Mouse (Mus musculus) midbrain, embryonic 14.5 days (tissue): ENCODE data around the gene Tctex1d4. TPM values are rescaled to one million over a fixed set of nuclear protein-coding genes. Genes with fewer than 3 reads are reported as not detected.

Experiments
- ATAC-seq: fragments of 200-750 bp; cut with Nextera tagmentation; 2 replicates; pipeline ENCODE4 v1.8.0; 2017; ENCODE audit warnings: moderate number of reproducible peaks, moderate library complexity; ENCODE audit not compliant: low FRiP score, low TSS enrichment
- DNase-seq: peaks from one replicate; pipeline ENCODE4 v3.0.0-alpha.2; 2015
- H3K27ac ChIP-seq: fragments of 300-500 bp; sonication (generic); replicated peaks from 2 replicates; pipeline ENCODE4 v1.5.1; 2014; ENCODE audit warnings: mild to moderate bottlenecking, low read depth, low read length, moderate library complexity
- H3K27me3 ChIP-seq: fragments of 300-500 bp; sonication (generic); 2 replicates; pipeline ENCODE4 v1.6.1; 2014; ENCODE audit warnings: low read length, control low read depth, mixed read lengths; ENCODE audit not compliant: control insufficient read depth, insufficient read depth
- H3K36me3 ChIP-seq: fragments of 300-500 bp; sonication (generic); 2 replicates; pipeline ENCODE4 v1.6.1; 2014; ENCODE audit warnings: low read length, control low read depth; ENCODE audit not compliant: control insufficient read depth, insufficient read depth
- H3K4me1 ChIP-seq: fragments of 300-500 bp; sonication (generic); 2 replicates; pipeline ENCODE4 v1.6.1; 2014; ENCODE audit warnings: mild to moderate bottlenecking, antibody characterized with exemption, low read length, control low read depth; ENCODE audit not compliant: control insufficient read depth, insufficient read depth
- H3K4me2 ChIP-seq: fragments of 300-500 bp; sonication (generic); 2 replicates; pipeline ENCODE4 v1.6.1; 2014; ENCODE audit warnings: mild to moderate bottlenecking, low read length, moderate library complexity
- H3K4me3 ChIP-seq: fragments of 300-500 bp; sonication (generic); replicated peaks from 2 replicates; pipeline ENCODE4 v1.5.1; 2014; ENCODE audit warnings: low read depth, low read length
- H3K9ac ChIP-seq: fragments of 300-500 bp; sonication (generic); replicated peaks from 2 replicates; pipeline ENCODE4 v1.6.1; 2014; ENCODE audit warnings: mild to moderate bottlenecking, low read length, moderate library complexity
- H3K9me3 ChIP-seq: fragments of 300-500 bp; sonication (generic); 2 replicates; pipeline ENCODE4 v1.6.1; 2016; ENCODE audit warnings: low read length, control low read depth, mixed read lengths; ENCODE audit not compliant: control insufficient read depth
- WGBS: fragments of 180-500 bp; shearing (Covaris S2); extraction: QIAGEN DNeasy Blood & Tissue Kit; methylation state at CpG from one replicate; pipeline ENCODE4 v1.1.7; 2014; 5-methylcytosine and 5-hydroxymethylcytosine counted together
- polyA plus RNA-seq: library from polyadenylated mRNA; unstranded; fragments of >200 nt; fragmentation: Nextera tagmentation; extraction: Ambion mirVana; gene quantifications from 2 replicates; pipeline ENCODE4 v1.2.1, GENCODE M21; 2014

Tctex1d4 gene
- polyA plus RNA-seq, 1 experiment from 2014 or later = not detected

DNA sequence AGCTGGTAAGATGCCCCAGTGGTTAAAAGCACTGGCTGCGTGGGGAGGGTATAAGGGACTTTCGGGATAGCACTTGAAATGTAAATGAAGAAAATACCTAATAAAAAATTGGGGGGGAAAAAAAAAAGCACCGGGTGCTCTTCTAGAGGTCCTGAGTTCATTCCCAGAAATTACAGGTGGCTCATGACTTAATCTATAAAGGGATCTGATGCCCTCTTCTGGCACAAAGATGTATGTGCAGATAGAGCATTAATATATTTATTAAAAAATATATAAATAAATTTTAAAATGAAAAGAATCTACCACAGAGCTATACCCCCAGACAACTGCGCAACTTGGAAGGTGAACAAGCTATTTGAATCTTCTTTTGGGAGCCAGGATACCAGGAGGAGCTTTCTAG lies 14.0 kb downstream of the Tctex1d4 start:
- DNase-seq (peak; percentile 62), ATAC-seq (no peak)
- Histone ChIP-seq H3K9ac (no peak overlapping the region), H3K9me3 (no peaks in the 10 kb centered on the region), H3K4me3 (no peak overlapping the region), H3K27ac (no peak overlapping the region), H3K36me3 (no peaks in the 10 kb centered on the region), H3K4me2 (no peak overlapping the region), H3K4me1 (no peaks in the 10 kb centered on the region), H3K27me3 (no peaks in the 10 kb centered on the region)
- 38% methylated on average over 4 of the region's 4 CpGs for WGBS

GRCm38 (mm10) chr4:117143023-117143422 lies 16.4 kb downstream of the Tctex1d4 start:
- H3K4me3 ChIP-seq = no peak overlapping the region
- H3K9ac ChIP-seq = no peak overlapping the region
- 65% methylated on average over 7 of the region's 7 CpGs for WGBS
- no peak for DNase-seq
- peaks cover 4% of the 10 kb centered on the region; the same call in 1 of the 2 replicates for H3K36me3 ChIP-seq
- no peaks in the 10 kb centered on the region for H3K27me3 ChIP-seq
- no peak overlapping the region for H3K27ac ChIP-seq
- no peak overlapping the region for H3K4me2 ChIP-seq
- H3K9me3 ChIP-seq = no peaks in the 10 kb centered on the region
- H3K4me1 ChIP-seq = no peaks in the 10 kb centered on the region
- no peak for ATAC-seq

DNA sequence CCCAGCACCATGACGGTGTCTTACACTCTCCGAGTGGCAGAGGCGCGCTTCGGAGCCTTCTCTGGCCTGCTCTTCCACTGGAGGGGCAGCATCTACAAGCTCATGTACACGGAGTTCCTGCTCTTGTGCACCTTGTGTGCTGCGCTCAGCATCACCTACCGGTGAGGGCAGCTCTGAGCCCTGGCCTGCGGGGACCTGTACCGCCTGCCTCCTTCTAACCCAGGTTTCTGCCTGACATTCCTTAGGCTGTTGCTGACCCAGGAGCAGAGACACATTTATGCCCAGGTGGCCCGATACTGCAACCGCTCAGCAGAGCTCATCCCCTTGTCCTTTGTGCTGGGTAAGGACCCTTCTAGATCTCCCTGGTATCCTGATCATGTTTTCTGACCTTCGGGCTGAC lies 18.7 kb downstream of the Tctex1d4 start:
- Histone ChIP-seq H3K9me3 (no peaks in the 10 kb centered on the region), H3K9ac (no peak overlapping the region), H3K27ac (no peak overlapping the region), H3K4me3 (no peak overlapping the region), H3K36me3 (peaks cover 19% of the 10 kb centered on the region), H3K27me3 (no peaks in the 10 kb centered on the region), H3K4me2 (no peak overlapping the region), H3K4me1 (no peaks in the 10 kb centered on the region)
- DNase-seq (no peak), ATAC-seq (no peak)
- 93% methylated on average over 13 of the region's 13 CpGs for WGBS

DNA sequence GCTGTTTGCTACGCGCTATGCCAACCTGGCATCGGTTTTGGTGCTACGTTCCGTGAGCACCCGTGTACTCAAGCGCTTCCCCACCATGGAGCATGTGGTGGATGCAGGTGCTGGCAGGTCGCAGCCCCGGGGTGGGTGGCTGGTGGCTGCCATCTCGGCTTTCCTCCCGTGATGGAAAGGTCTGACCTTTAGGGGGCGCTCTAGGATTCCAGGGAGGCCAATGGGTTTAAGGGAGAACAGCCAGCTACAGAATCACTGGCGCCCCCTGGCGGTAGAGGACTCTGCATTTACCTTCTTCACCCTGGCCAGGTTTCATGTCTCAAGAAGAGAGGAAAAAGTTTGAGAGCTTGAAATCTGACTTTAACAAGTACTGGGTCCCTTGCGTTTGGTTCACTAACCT lies 19.6 kb downstream of the Tctex1d4 start:
- DNase-seq (peak; percentile 79), ATAC-seq (no peak)
- Histone ChIP-seq H3K4me1 (no peaks in the 10 kb centered on the region), H3K9me3 (no peaks in the 10 kb centered on the region), H3K27me3 (no peaks in the 10 kb centered on the region), H3K9ac (no peak overlapping the region), H3K27ac (no peak overlapping the region), H3K36me3 (peaks cover 28% of the 10 kb centered on the region), H3K4me3 (no peak overlapping the region), H3K4me2 (no peak overlapping the region)
- 28% methylated on average over 15 of the region's 15 CpGs for WGBS

DNA sequence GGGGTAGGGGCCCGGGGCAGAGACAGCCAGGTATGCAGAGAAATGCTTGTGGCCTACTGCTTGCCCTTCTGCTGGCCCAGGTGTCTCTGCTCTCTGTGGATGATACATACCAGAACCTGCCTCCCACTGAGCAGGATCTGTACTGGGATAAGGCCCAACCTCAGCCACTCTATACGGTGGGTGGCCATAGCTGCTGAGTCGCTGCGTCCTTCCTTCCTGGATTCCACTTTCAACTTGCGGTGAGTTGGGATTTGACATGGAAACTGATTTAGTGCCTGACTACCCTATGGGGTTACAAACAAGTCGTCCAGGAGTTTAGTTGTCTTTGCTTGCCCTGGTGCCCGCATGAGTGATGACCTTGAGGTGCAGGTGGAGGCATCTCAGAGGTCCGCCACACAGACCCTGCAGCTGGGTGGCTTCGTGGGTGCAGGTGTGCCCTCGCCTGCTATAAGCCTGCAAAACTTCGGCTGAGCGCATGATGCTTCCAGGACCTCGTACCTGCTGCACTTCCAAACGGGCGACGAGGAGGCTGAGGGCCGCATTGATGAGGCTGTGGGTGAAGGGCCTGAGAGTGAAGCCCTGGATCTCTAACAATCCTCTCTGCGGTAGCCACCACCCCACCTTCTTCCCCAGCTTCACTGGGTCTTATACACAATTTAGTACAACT lies 21.6 kb downstream of the Tctex1d4 start:
- WGBS = 85% methylated on average over 18 of the region's 18 CpGs
- no peaks in the 10 kb centered on the region for H3K27me3 ChIP-seq
- no peak overlapping the region for H3K4me3 ChIP-seq
- no peak overlapping the region for H3K27ac ChIP-seq
- no peak overlapping the region for H3K9ac ChIP-seq
- no peaks in the 10 kb centered on the region for H3K9me3 ChIP-seq
- no peak for ATAC-seq
- H3K4me2 ChIP-seq = no peak overlapping the region
- no peak for DNase-seq
- peaks cover 47% of the 10 kb centered on the region for H3K36me3 ChIP-seq
- H3K4me1 ChIP-seq = no peaks in the 10 kb centered on the region

DNA sequence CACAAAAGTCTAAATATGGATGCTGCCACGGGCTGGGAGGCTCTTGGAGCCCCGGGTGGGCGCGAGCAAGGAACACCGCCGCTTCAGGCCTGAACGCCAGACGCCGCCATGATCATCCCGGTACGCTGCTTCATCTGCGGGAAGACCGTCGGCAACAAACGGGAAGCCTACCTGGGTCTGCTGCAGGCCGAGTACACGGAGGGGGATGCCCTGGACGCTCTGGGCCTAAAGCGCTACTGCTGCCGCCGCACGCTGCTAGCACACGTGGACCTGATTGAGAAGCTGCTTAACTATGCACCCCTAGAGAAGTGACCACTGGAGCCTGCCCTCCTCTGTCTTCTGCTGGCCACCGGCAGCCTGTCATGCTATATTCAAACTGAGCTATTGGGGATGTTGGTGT lies 22.2 kb downstream of the Tctex1d4 start:
- Histone ChIP-seq H3K4me2 (no peak overlapping the region), H3K4me1 (no peaks in the 10 kb centered on the region), H3K9ac (no peak overlapping the region), H3K4me3 (no peak overlapping the region), H3K9me3 (no peaks in the 10 kb centered on the region), H3K36me3 (peaks cover 53% of the 10 kb centered on the region), H3K27me3 (no peaks in the 10 kb centered on the region), H3K27ac (no peak overlapping the region)
- WGBS = 72% methylated on average over 24 of the region's 24 CpGs
- no peak; the same call in 1 of the 2 replicates for ATAC-seq
- DNase-seq = no peak

GRCm38 (mm10) chr4:117149291-117150211 lies 23.0 kb downstream of the Tctex1d4 start:
- ATAC-seq = no peak
- H3K9me3 ChIP-seq = no peaks in the 10 kb centered on the region

DNA sequence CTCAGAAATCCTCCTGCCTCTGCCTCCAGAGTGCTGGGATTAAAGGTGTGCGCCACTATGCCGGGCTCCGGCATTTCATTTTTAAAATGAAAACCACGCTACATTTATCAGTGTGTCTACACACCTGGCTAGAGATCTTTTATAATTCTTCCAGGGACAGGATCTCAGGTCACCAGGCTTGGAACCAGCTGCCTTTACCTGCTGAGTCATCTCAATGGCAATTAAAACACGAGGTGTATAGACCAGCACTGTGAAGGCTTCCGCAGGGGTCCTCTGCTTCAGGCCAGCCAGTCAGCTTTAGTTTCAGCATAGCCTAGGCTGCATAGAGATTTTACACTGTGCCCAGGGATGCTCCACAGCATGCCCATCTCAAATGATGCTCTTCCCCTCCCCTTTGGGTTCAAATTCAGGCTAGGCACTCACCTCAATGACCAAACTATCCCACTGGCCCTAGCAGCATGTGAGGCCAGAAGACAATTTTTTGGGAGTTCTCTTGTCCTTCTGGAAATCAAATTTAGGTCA lies 23.7 kb downstream of the Tctex1d4 start:
- Histone ChIP-seq H3K36me3 (peaks cover 63% of the 10 kb centered on the region), H3K9ac (no peak overlapping the region), H3K27ac (no peak overlapping the region), H3K4me3 (no peak overlapping the region), H3K4me1 (0 out of 2 replicates have a peak, but pooled peaks cover 4% of the 10 kb centered on the region), H3K4me2 (no peak overlapping the region), H3K27me3 (no peaks in the 10 kb centered on the region), H3K9me3 (no peaks in the 10 kb centered on the region)
- DNase-seq (no peak), ATAC-seq (no peak)
- 91% methylated on average over 6 of the region's 6 CpGs for WGBS

More at GRCm38 (mm10) chr4:117149291-117150211, 23.0 kb downstream of the Tctex1d4 start:
- H3K27ac ChIP-seq = no peak overlapping the region
- no peak overlapping the region for H3K4me3 ChIP-seq
- H3K36me3 ChIP-seq = peaks cover 61% of the 10 kb centered on the region
- no peaks in the 10 kb centered on the region for H3K27me3 ChIP-seq
- no peaks in the 10 kb centered on the region for H3K4me1 ChIP-seq
- no peak overlapping the region for H3K4me2 ChIP-seq
- no peak for DNase-seq
- no peak overlapping the region for H3K9ac ChIP-seq
- 75% methylated on average over 6 of the region's 6 CpGs for WGBS
